Mouse (Mus musculus) C2C12 (cell line): ENCODE measurements around the gene Prkg1. TPM values are rescaled to one million over a fixed set of nuclear protein-coding genes. Genes with fewer than 3 reads are reported as not detected.

ENCODE experiments used
- H3K27me3 ChIP-seq: one replicate; pipeline ENCODE4 v1.6.1; 2011; ENCODE audit not compliant: control insufficient read depth, insufficient read depth, insufficient read length
- H3K36me3 ChIP-seq: one replicate; pipeline ENCODE4 v1.6.1; 2011; ENCODE audit not compliant: control insufficient read depth, insufficient read depth
- H3K4me3 ChIP-seq: one replicate; pipeline ENCODE4 v1.5.1; 2011; ENCODE audit warnings: mild to moderate bottlenecking, control low read depth; ENCODE audit not compliant: poor library complexity, insufficient read depth, severe bottlenecking
- H3K79me2 ChIP-seq: one replicate; pipeline ENCODE4 v1.6.1; 2011; ENCODE audit not compliant: control insufficient read depth, insufficient read depth
- H3K79me3 ChIP-seq: one replicate; pipeline ENCODE4 v1.6.1; 2011; ENCODE audit warnings: low read depth, control low read depth
- H3ac ChIP-seq: one replicate; pipeline ENCODE3; 2011; ENCODE audit warnings: low read depth; ENCODE audit not compliant: control insufficient read depth, insufficient read length
- CEBPB ChIP-seq: IDR thresholded peaks from one replicate; pipeline ENCODE4 v1.6.1; 2011; ENCODE audit warnings: low read depth, mild to moderate bottlenecking, control low read depth, moderate library complexity
- CTCF ChIP-seq: IDR thresholded peaks from one replicate; pipeline ENCODE4 v1.5.1; 2011; ENCODE audit not compliant: control insufficient read depth, insufficient read depth, insufficient read length
- FOSL1 ChIP-seq: IDR thresholded peaks from one replicate; pipeline ENCODE4 v1.8.0; 2011; ENCODE audit warnings: mild to moderate bottlenecking, low read length; ENCODE audit not compliant: poor library complexity, insufficient read depth, severe bottlenecking
- MAX ChIP-seq: IDR thresholded peaks from one replicate; pipeline ENCODE4 v1.6.1; 2011; ENCODE audit warnings: mild to moderate bottlenecking, control low read depth
- MYOD1 ChIP-seq: IDR thresholded peaks from one replicate; pipeline ENCODE4 v1.6.1; 2011; ENCODE audit warnings: low read depth; ENCODE audit not compliant: control insufficient read depth, insufficient read length
- MYOG ChIP-seq: IDR thresholded peaks from one replicate; pipeline ENCODE4 v1.6.1; 2011; ENCODE audit not compliant: control insufficient read depth, insufficient read length; ENCODE audit errors: extremely low read depth
- USF1 ChIP-seq: IDR thresholded peaks from one replicate; pipeline ENCODE4 v1.6.1; 2011; ENCODE audit warnings: low read depth, mild to moderate bottlenecking, control low read depth, moderate library complexity
- polyA plus RNA-seq: library from polyadenylated mRNA; unstranded; fragments of >200 nt; fragmentation: generic; extraction: Trizol; gene quantifications from one replicate; pipeline ENCODE4 v1.2.1, GENCODE M21; 2012; ENCODE audit warnings: missing spikeins

Gene Prkg1
- polyA plus RNA-seq, 1 experiment, result 0.47 TPM

GRCm38 (mm10) chr19:30806265-30806664, 958.6 kb downstream of the Prkg1 start:
- Histone ChIP-seq H3K79me2 (no peaks in the 10 kb centered on the region), H3K79me3 (no peaks in the 10 kb centered on the region)

GRCm38 (mm10) chr19:30780803-30781202, 984.0 kb downstream of the Prkg1 start:
- no peaks in the 10 kb centered on the region for H3K27me3 ChIP-seq
- no peak for TF ChIP-seq MYOD1
- no peak for TF ChIP-seq CTCF
- TF ChIP-seq FOSL1, result no peak
- TF ChIP-seq USF1, result no peak
- H3K36me3 ChIP-seq, result no peaks in the 10 kb centered on the region
- H3K4me3 ChIP-seq, result no peak overlapping the region
- no peaks in the 10 kb centered on the region for H3K79me3 ChIP-seq
- H3ac ChIP-seq, result no peak overlapping the region
- H3K79me2 ChIP-seq, result no peaks in the 10 kb centered on the region

More at GRCm38 (mm10) chr19:30806265-30806664, 958.6 kb downstream of the Prkg1 start:
- Histone ChIP-seq H3ac (no peak overlapping the region), H3K27me3 (no peaks in the 10 kb centered on the region), H3K4me3 (no peak overlapping the region), H3K36me3 (no peaks in the 10 kb centered on the region)
- TF ChIP-seq USF1 (no peak), MAX (no peak), MYOG (no peak), CTCF (no peak), MYOD1 (no peak), FOSL1 (no peak), CEBPB (no peak)

DNA sequence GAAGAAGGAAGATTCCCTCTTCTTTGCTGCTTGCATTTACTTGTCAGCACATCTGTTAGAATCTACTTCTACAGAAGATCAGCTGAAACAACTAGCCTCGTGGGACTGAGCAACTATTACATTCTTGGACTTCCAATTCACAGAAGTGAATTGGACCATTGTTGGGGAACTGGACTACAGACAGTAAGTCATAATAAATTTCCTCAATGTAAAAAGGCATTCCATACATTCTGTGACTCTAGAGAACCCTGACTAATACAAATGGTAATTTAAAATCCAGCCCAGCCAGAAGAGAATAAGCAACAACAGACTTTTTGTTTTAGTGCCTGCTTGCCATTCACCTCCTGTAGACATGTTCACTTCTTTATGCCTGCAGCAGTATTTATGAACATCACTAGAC, 996.5 kb downstream of the Prkg1 start:
- Histone ChIP-seq H3K79me2 (no peaks in the 10 kb centered on the region), H3K79me3 (no peaks in the 10 kb centered on the region), H3K36me3 (no peaks in the 10 kb centered on the region), H3K27me3 (no peaks in the 10 kb centered on the region), H3K4me3 (no peak overlapping the region), H3ac (no peak overlapping the region)
- TF ChIP-seq MYOD1 (no peak), FOSL1 (no peak), MYOG (no peak), CEBPB (no peak), USF1 (no peak), MAX (no peak), CTCF (no peak)

GRCm38 (mm10) chr19:30744426-30744825, 1020.4 kb downstream of the Prkg1 start:
- Histone ChIP-seq H3K36me3 (no peaks in the 10 kb centered on the region), H3ac (no peak overlapping the region)

GRCm38 (mm10) chr19:30699130-30699529, 1065.7 kb downstream of the Prkg1 start:
- no peak for TF ChIP-seq MYOG
- no peak for TF ChIP-seq USF1
- no peak for TF ChIP-seq CEBPB
- TF ChIP-seq CTCF, result no peak
- no peak for TF ChIP-seq FOSL1
- no peak for TF ChIP-seq MAX
- no peaks in the 10 kb centered on the region for H3K27me3 ChIP-seq
- no peak overlapping the region for H3ac ChIP-seq
- no peak overlapping the region for H3K4me3 ChIP-seq
- no peaks in the 10 kb centered on the region for H3K79me2 ChIP-seq
- H3K79me3 ChIP-seq, result no peaks in the 10 kb centered on the region
- H3K36me3 ChIP-seq, result no peaks in the 10 kb centered on the region

More at GRCm38 (mm10) chr19:30744426-30744825, 1020.4 kb downstream of the Prkg1 start:
- Histone ChIP-seq H3K79me3 (no peaks in the 10 kb centered on the region), H3K4me3 (no peak overlapping the region), H3K79me2 (no peaks in the 10 kb centered on the region), H3K27me3 (no peaks in the 10 kb centered on the region)
- TF ChIP-seq CTCF (no peak), FOSL1 (no peak), MAX (no peak), CEBPB (no peak)

DNA sequence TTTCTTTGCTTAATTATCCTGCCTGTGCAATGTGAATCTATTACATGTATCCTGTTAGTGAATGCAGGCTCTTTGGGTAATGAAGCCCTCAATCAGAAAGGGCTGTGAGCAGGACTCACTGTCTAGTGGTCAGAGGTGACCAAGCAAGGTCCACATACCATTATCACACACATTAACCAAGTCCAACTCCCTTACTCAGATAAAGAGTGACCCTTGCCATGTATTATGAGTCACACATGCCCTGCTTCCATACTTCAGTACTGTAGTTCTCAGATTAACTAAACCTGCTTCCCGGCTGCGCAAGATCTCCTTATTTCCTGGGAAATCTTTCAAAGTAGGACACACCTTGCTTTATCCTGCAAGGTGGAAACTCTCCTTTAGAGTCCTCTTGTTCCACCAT, 1073.6 kb downstream of the Prkg1 start:
- Histone ChIP-seq H3K79me3 (no peaks in the 10 kb centered on the region), H3K4me3 (no peak overlapping the region), H3K27me3 (no peaks in the 10 kb centered on the region), H3K79me2 (no peaks in the 10 kb centered on the region), H3ac (no peak overlapping the region), H3K36me3 (no peaks in the 10 kb centered on the region)
- no peak for TF ChIP-seq USF1
- no peak for TF ChIP-seq MYOG
- no peak for TF ChIP-seq CTCF
- no peak for TF ChIP-seq MAX
